Mouse (Mus musculus): ENCODE measurements around the gene Uhrf1bp1. TPM values are rescaled to one million over a fixed set of nuclear protein-coding genes. Genes with fewer than 3 reads are reported as not detected.
A peak's percentile ranks its signal among the peaks of the same experiment; 100 is the strongest.
"Not testable (repeated sequence)": the region's sequence is repeated elsewhere in the genome, so short reads cannot be mapped to it uniquely, and the experiment has no call there.

Uhrf1bp1 gene
- polyA plus RNA-seq, 1 experiment from 2014 or later = 5.9 TPM

- Histone ChIP-seq H3K27me3 (ENCODE audit: control insufficient read depth, insufficient read depth, low read length) (no peaks in the 10 kb centered on the region), H3K27ac (ENCODE audit: low read length) (no peak overlapping the region), H3K9me3 (replicated peaks; ENCODE audit: control insufficient read depth, low read length) (no peaks in the 10 kb centered on the region), H3K4me1 (ENCODE audit: control insufficient read depth, insufficient read depth, low read length) (0 out of 2 replicates have a peak, but pooled peaks cover 5% of the 10 kb centered on the region), H3K9ac (ENCODE audit: low read length) (no peak overlapping the region), H3K4me2 (ENCODE audit: low read depth, low read length) (no peak overlapping the region), H3K36me3 (ENCODE audit: control insufficient read depth, insufficient read depth, low read length) (no peaks in the 10 kb centered on the region), H3K4me3 (replicated peaks; ENCODE audit: low read length) (no peak overlapping the region)
- no peak for ATAC-seq (ENCODE audit: insufficient read depth, low FRiP score)
- 52% methylated on average over 7 of the region's 7 CpGs for WGBS
Observed at GRCm38 (mm10) chr17:27830411-27830810, 25.8 kb upstream of the Uhrf1bp1 start.

- not testable (repeated sequence) for H3K4me2 ChIP-seq (ENCODE audit: low read depth, low read length); H3K36me3 ChIP-seq (ENCODE audit: control insufficient read depth, insufficient read depth, low read length); H3K4me3 ChIP-seq (replicated peaks; ENCODE audit: low read length); H3K27ac ChIP-seq (ENCODE audit: low read length); ATAC-seq (ENCODE audit: insufficient read depth, low FRiP score); H3K27me3 ChIP-seq (ENCODE audit: control insufficient read depth, insufficient read depth, low read length); H3K4me1 ChIP-seq (ENCODE audit: control insufficient read depth, insufficient read depth, low read length); H3K9ac ChIP-seq (ENCODE audit: low read length); H3K9me3 ChIP-seq (replicated peaks; ENCODE audit: control insufficient read depth, low read length)
- WGBS = 84% methylated on average over 3 of the region's 4 CpGs
Observed at GRCm38 (mm10) chr17:27837850-27838249, 18.4 kb upstream of the Uhrf1bp1 start, which contains the start of gene Snrpc. Gene Snrpc, plus strand, starts transcription at chr17:27838150.

GRCm38 (mm10) chr17:27839469-27840252 is 16.6 kb upstream of the Uhrf1bp1 start:
- Histone ChIP-seq H3K27ac (ENCODE audit: low read length) (peak overlapping the region; percentile 68), H3K9me3 (replicated peaks; ENCODE audit: control insufficient read depth, low read length) (no peaks in the 10 kb centered on the region), H3K9ac (ENCODE audit: low read length) (peak overlapping the region; percentile 88), H3K4me2 (ENCODE audit: low read depth, low read length) (peak overlapping the region; percentile 65), H3K36me3 (ENCODE audit: control insufficient read depth, insufficient read depth, low read length) (0 out of 2 replicates have a peak, but pooled peaks cover under 1% of the 10 kb centered on the region), H3K27me3 (ENCODE audit: control insufficient read depth, insufficient read depth, low read length) (no peaks in the 10 kb centered on the region), H3K4me1 (ENCODE audit: control insufficient read depth, insufficient read depth, low read length) (0 out of 2 replicates have a peak, but pooled peaks cover 7% of the 10 kb centered on the region), H3K4me3 (replicated peaks; ENCODE audit: low read length) (peak overlapping the region; percentile 93)
- peak; percentile 100 for ATAC-seq (ENCODE audit: insufficient read depth, low FRiP score)
- WGBS = 1% methylated on average over 35 of the region's 35 CpGs

DNA sequence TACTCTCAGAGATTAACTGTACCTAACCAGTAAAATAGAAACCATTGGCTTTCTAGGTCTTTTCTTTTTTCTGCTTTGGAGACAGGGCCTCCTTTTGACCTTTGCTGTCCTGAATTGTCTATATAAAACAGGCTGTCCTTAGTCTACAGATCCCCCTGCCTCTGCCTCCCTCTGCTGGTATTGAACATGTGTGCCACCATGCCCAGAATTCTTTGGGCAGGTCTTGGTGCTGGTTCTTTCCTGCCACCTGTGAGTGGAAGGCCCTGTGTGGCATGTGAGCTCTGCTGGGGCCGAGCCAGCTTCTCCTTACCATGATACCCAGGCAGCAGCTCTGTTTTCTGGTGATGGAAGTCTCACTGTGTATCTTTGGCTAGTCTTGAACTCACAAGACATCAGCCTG is 7.9 kb upstream of the Uhrf1bp1 start:
- ATAC-seq (ENCODE audit: insufficient read depth, low FRiP score) = no peak
- 100% methylated on average over 1 of the region's 1 CpGs for WGBS
- no peak overlapping the region for H3K9ac ChIP-seq (ENCODE audit: low read length)
- H3K4me3 ChIP-seq (replicated peaks; ENCODE audit: low read length) = no peak overlapping the region
- no peaks in the 10 kb centered on the region for H3K27me3 ChIP-seq (ENCODE audit: control insufficient read depth, insufficient read depth, low read length)
- H3K36me3 ChIP-seq (ENCODE audit: control insufficient read depth, insufficient read depth, low read length) = peaks cover 18% of the 10 kb centered on the region
- H3K27ac ChIP-seq (ENCODE audit: low read length) = no peak overlapping the region
- H3K4me1 ChIP-seq (ENCODE audit: control insufficient read depth, insufficient read depth, low read length) = no peaks in the 10 kb centered on the region
- H3K9me3 ChIP-seq (replicated peaks; ENCODE audit: control insufficient read depth, low read length) = no peaks in the 10 kb centered on the region
- H3K4me2 ChIP-seq (ENCODE audit: low read depth, low read length) = no peak overlapping the region

GRCm38 (mm10) chr17:27851076-27851475 is 5.2 kb upstream of the Uhrf1bp1 start:
- H3K9me3 ChIP-seq (replicated peaks; ENCODE audit: control insufficient read depth, low read length) = no peaks in the 10 kb centered on the region
- H3K27me3 ChIP-seq (ENCODE audit: control insufficient read depth, insufficient read depth, low read length) = no peaks in the 10 kb centered on the region
- 64% methylated on average over 3 of the region's 3 CpGs for WGBS
- no peak overlapping the region for H3K4me2 ChIP-seq (ENCODE audit: low read depth, low read length)
- peaks cover 7% of the 10 kb centered on the region; the same call in 1 of the 2 replicates for H3K36me3 ChIP-seq (ENCODE audit: control insufficient read depth, insufficient read depth, low read length)
- no peak overlapping the region for H3K4me3 ChIP-seq (replicated peaks; ENCODE audit: low read length)
- ATAC-seq (ENCODE audit: insufficient read depth, low FRiP score) = no peak
- no peak overlapping the region for H3K9ac ChIP-seq (ENCODE audit: low read length)
- H3K4me1 ChIP-seq (ENCODE audit: control insufficient read depth, insufficient read depth, low read length) = no peaks in the 10 kb centered on the region
- no peak overlapping the region for H3K27ac ChIP-seq (ENCODE audit: low read length)

GRCm38 (mm10) chr17:27856798-27857648 is 782 bp downstream of the Uhrf1bp1 start:
- Histone ChIP-seq H3K27me3 (ENCODE audit: control insufficient read depth, insufficient read depth, low read length) (no peaks in the 10 kb centered on the region), H3K4me2 (ENCODE audit: low read depth, low read length) (peak overlapping the region; percentile 85), H3K4me3 (replicated peaks; ENCODE audit: low read length) (peak overlapping the region; percentile 80), H3K36me3 (ENCODE audit: control insufficient read depth, insufficient read depth, low read length) (0 out of 2 replicates have a peak, but pooled peaks cover 3% of the 10 kb centered on the region), H3K27ac (ENCODE audit: low read length) (peak overlapping the region; percentile 65), H3K9me3 (replicated peaks; ENCODE audit: control insufficient read depth, low read length) (no peaks in the 10 kb centered on the region), H3K9ac (ENCODE audit: low read length) (peak overlapping the region; percentile 93), H3K4me1 (ENCODE audit: control insufficient read depth, insufficient read depth, low read length) (peaks cover 22% of the 10 kb centered on the region)
- 1% methylated on average over 52 of the region's 52 CpGs for WGBS
- ATAC-seq (ENCODE audit: insufficient read depth, low FRiP score) = peak; percentile 71

GRCm38 (mm10) chr17:27857649-27858475 is 1.6 kb downstream of the Uhrf1bp1 start:
- ATAC-seq (ENCODE audit: insufficient read depth, low FRiP score) = no peak
- H3K4me1 ChIP-seq (ENCODE audit: control insufficient read depth, insufficient read depth, low read length) = peaks cover 22% of the 10 kb centered on the region
- H3K4me3 ChIP-seq (replicated peaks; ENCODE audit: low read length) = peak overlapping the region; percentile 80
- 0 out of 2 replicates have a peak, but pooled peaks cover 3% of the 10 kb centered on the region for H3K36me3 ChIP-seq (ENCODE audit: control insufficient read depth, insufficient read depth, low read length)
- WGBS = 28% methylated on average over 11 of the region's 11 CpGs
- no peak overlapping the region for H3K27ac ChIP-seq (ENCODE audit: low read length)
- peak overlapping the region; percentile 85 for H3K4me2 ChIP-seq (ENCODE audit: low read depth, low read length)
- H3K9me3 ChIP-seq (replicated peaks; ENCODE audit: control insufficient read depth, low read length) = no peaks in the 10 kb centered on the region
- H3K9ac ChIP-seq (ENCODE audit: low read length) = peak overlapping the region; percentile 93
- no peaks in the 10 kb centered on the region for H3K27me3 ChIP-seq (ENCODE audit: control insufficient read depth, insufficient read depth, low read length)

DNA sequence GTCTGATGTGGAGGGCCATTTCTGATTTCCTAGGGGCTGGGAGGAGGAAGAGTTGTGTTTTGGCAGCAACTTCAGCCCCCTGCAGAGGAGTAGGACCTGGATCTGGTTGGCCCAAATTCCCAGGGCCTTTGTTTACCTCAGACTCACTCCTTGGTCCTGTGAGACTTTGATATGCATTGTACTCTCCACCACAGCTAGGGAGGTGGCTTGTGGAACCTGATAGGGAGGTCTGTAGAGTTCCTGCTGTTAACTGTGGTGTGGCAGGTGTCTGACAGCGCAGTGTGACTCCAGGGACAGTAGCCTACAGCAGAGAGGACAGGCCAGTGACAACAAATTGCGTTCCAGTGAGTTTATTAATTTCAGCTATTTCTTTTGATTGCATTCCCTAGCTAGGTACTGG is 2.9 kb downstream of the Uhrf1bp1 start:
- H3K36me3 ChIP-seq (ENCODE audit: control insufficient read depth, insufficient read depth, low read length) = no peaks in the 10 kb centered on the region
- ATAC-seq (ENCODE audit: insufficient read depth, low FRiP score) = no peak
- H3K4me3 ChIP-seq (replicated peaks; ENCODE audit: low read length) = no peak overlapping the region
- peaks cover 22% of the 10 kb centered on the region for H3K4me1 ChIP-seq (ENCODE audit: control insufficient read depth, insufficient read depth, low read length)
- no peaks in the 10 kb centered on the region for H3K9me3 ChIP-seq (replicated peaks; ENCODE audit: control insufficient read depth, low read length)
- H3K27me3 ChIP-seq (ENCODE audit: control insufficient read depth, insufficient read depth, low read length) = no peaks in the 10 kb centered on the region
- H3K9ac ChIP-seq (ENCODE audit: low read length) = peak overlapping the region; percentile 41; the same call in 1 of the 2 replicates
- no peak overlapping the region for H3K27ac ChIP-seq (ENCODE audit: low read length)
- H3K4me2 ChIP-seq (ENCODE audit: low read depth, low read length) = 0 out of 2 replicates have a peak overlapping the region, but pooled peaks have one; percentile 6
- 39% methylated on average over 2 of the region's 2 CpGs for WGBS

Measured in stomach, embryonic 16.5 days (tissue).